18 mouse cellular contexts compared by ENCODE assay signal in the genomic region with DNA sequence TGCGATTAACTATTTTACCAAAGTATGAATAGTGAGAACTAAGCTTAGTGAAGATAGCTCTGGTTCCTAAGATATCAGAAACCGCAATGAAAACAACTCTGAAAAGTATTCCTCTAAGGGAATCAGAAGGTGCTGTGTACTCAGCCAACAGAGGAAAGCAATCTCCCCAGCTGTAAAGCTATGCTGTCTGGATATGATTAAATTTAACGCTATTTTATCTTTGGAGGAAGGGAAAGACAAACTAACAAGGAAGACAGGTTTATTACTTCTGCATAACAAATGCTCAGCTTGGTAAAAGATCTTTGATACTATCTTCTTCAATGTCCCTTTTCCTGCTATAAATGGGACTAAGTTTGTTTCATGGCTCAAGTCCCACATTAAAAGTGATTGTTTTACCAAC.
"Had no signal": no experiment of that assay in that cellular context is flagged by ENCODE, and none has a peak within 500 bp of the region (broad histone marks: within the 10 kb centered on the region; RNA-seq: fewer than 3 reads in every experiment).

No protein-coding gene starts in this region.

- H3K9me3 ChIP-seq: midbrain, embryonic 10.5 days; midbrain, embryonic 12.5 days; neural tube, embryonic 13.5 days; neural tube, embryonic 15.5 days had no signal

- DNase-seq: lung, embryonic 14.5 days; lung, postnatal 10 days; lung, postnatal 4 days; midbrain, embryonic 14.5 days; retina, postnatal 1 day; right cerebral cortex, adult 18-20 months; right cerebral cortex, postnatal 25 days; right cerebral cortex, postnatal 4 days; spleen, adult 18-20 months; thymus, adult 18-20 months; thymus, postnatal 14 days; thymus, postnatal 36 days had no signal

- H3K36me3 ChIP-seq: midbrain, embryonic 10.5 days; midbrain, embryonic 12.5 days; neural tube, embryonic 13.5 days; neural tube, embryonic 15.5 days had no signal

- H3K27ac ChIP-seq: midbrain, embryonic 10.5 days; midbrain, embryonic 12.5 days; neural tube, embryonic 13.5 days; neural tube, embryonic 15.5 days had no signal

- H3K4me3 ChIP-seq: midbrain, embryonic 10.5 days; midbrain, embryonic 12.5 days; myocyte; neural tube, embryonic 13.5 days; neural tube, embryonic 15.5 days had no signal

- ATAC-seq: midbrain, embryonic 16.5 days had no signal

- H3K4me1 ChIP-seq: midbrain, embryonic 10.5 days; midbrain, embryonic 12.5 days; neural tube, embryonic 13.5 days; neural tube, embryonic 15.5 days had no signal

- H3K9ac ChIP-seq: lung, embryonic 14.5 days; midbrain, embryonic 12.5 days; neural tube, embryonic 13.5 days; neural tube, embryonic 15.5 days had no signal

- H3K27me3 ChIP-seq: midbrain, embryonic 12.5 days; neural tube, embryonic 13.5 days; neural tube, embryonic 15.5 days had no signal

- H3K4me2 ChIP-seq: lung, embryonic 14.5 days; midbrain, embryonic 12.5 days; neural tube, embryonic 13.5 days; neural tube, embryonic 15.5 days had no signal
